Mouse (Mus musculus): ENCODE measurements at regions not wholly inside any gene's neighbourhood (a gene's known extent, or its start where the extent isn't known, plus 50 kb on each side); places are given as distances from the start of the nearest gene placed in this dataset.

GRCm38 (mm10) chr4:87566616-87567015 is 336.3 kb upstream of the Slc24a2 start:
- no peak for DNase-seq (ENCODE audit: low spot score in 2 of 2)

DNA sequence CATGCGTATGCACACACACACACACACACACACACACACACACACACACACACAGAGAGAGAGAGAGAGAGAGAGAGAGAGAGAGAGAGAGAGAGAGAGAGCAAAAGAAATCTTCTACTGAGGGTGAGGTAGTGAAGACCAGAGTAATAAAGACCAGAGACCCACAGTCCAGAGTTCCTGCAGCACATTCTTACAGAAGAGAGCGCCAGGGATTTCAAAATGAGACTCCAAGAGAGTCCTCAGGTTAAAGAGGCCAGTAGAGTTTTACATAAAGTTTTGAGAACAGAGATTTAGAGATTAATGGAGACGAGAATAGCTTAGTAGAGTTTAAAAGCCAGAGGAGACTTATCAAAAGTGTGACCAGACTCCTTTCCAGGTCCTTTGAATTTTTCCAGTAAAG is 324.6 kb upstream of the Slc24a2 start:
- DNase-seq (ENCODE audit: low spot score in 2 of 2), result no peak
